Mouse (Mus musculus) G1E (cell line): ENCODE results near the gene Gm45713.

Source experiments
- CTCF ChIP-seq: IDR thresholded peaks from 2 replicates; pipeline ENCODE4 v1.5.1; 2012; ENCODE audit warnings: low read depth, low read length, inconsistent platforms, mixed read lengths
- TAL1 ChIP-seq: conservative IDR thresholded peaks from 2 replicates; pipeline ENCODE4 v1.6.1; 2012; ENCODE audit warnings: low read depth, low read length, inconsistent platforms, mixed read lengths

GRCm38 (mm10) chr7:45107052-45107645, 28.9 kb downstream of the Gm45713 start:
- TF ChIP-seq CTCF (no peak), TAL1 (no peak)
